Mouse (Mus musculus) heart, adult 2 months (tissue): ENCODE measurements around the gene Mtmr11.

Source experiments
- CTCF ChIP-seq: fragments of 200-600 bp; IDR thresholded peaks from 2 replicates; pipeline ENCODE4 v1.8.1; 2022; ENCODE audit warnings: antibody characterized with exemption, mild to moderate bottlenecking, moderate library complexity
- POLR2A ChIP-seq: fragments of 200-500 bp; IDR thresholded peaks from 2 replicates; pipeline ENCODE4 v1.6.1; 2011; ENCODE audit warnings: mild to moderate bottlenecking, low read depth, low read length, control low read depth; ENCODE audit not compliant: insufficient read depth

GRCm38 (mm10) chr3:96170976-96171545, 9.3 kb downstream of the Mtmr11 start:
- TF ChIP-seq CTCF = no peak
- no peak for TF ChIP-seq POLR2A
